Mouse (Mus musculus) WW6 (cell line): ENCODE data around the gene Bcor.

Experiments
- DNase-seq: peaks from one replicate; pipeline ENCODE4 v3.0.0-alpha.2; 2013; ENCODE audit warnings: low read depth, low spot score

Bcor gene

GRCm38 (mm10) chrX:12086674-12087510 is 73.3 kb downstream of the Bcor start:
- DNase-seq, result no peak

GRCm38 (mm10) chrX:12085949-12086348 is 74.2 kb downstream of the Bcor start:
- no peak for DNase-seq

GRCm38 (mm10) chrX:12085290-12085689 is 74.9 kb downstream of the Bcor start:
- no peak for DNase-seq

GRCm38 (mm10) chrX:12084698-12085097 is 75.5 kb downstream of the Bcor start:
- DNase-seq, result no peak

GRCm38 (mm10) chrX:12083631-12084030 is 76.5 kb downstream of the Bcor start:
- DNase-seq, result no peak

- no peak for DNase-seq
Measured at GRCm38 (mm10) chrX:12082736-12083135, 77.4 kb downstream of the Bcor start.

GRCm38 (mm10) chrX:12082184-12082583 is 78.0 kb downstream of the Bcor start:
- no peak for DNase-seq

- DNase-seq, result no peak
Measured at GRCm38 (mm10) chrX:12081741-12082155, 78.4 kb downstream of the Bcor start.

GRCm38 (mm10) chrX:12080904-12081740 is 79.0 kb downstream of the Bcor start:
- no peak for DNase-seq

- DNase-seq, result no peak
Measured at GRCm38 (mm10) chrX:12080095-12080903, 79.9 kb downstream of the Bcor start.

GRCm38 (mm10) chrX:12079309-12080094 is 80.7 kb downstream of the Bcor start:
- DNase-seq, result no peak

- DNase-seq, result no peak
Measured at GRCm38 (mm10) chrX:12079059-12079308, 81.2 kb downstream of the Bcor start.

GRCm38 (mm10) chrX:12078195-12079058 is 81.7 kb downstream of the Bcor start:
- no peak for DNase-seq

- DNase-seq, result no peak
Measured at GRCm38 (mm10) chrX:12077601-12077980, 82.6 kb downstream of the Bcor start.

GRCm38 (mm10) chrX:12076763-12077600 is 83.2 kb downstream of the Bcor start:
- no peak for DNase-seq

GRCm38 (mm10) chrX:12072721-12073120 is 87.4 kb downstream of the Bcor start:
- DNase-seq, result no peak

GRCm38 (mm10) chrX:12068978-12069724 is 91.0 kb downstream of the Bcor start:
- DNase-seq, result no peak

GRCm38 (mm10) chrX:12067851-12068510 is 92.2 kb downstream of the Bcor start:
- no peak for DNase-seq
